Mouse (Mus musculus): ENCODE results near the gene Ddx23.
A peak's percentile ranks its signal among the peaks of the same experiment; 100 is the strongest.

- TF ChIP-seq EP300 (IDR thresholded peaks at IDR 0.05; ENCODE audit: low read depth) (no peak), CTCF (IDR thresholded peaks at IDR 0.05; ENCODE audit: low read depth) (peak; percentile 23)
Measured at GRCm38 (mm10) chr15:98656982-98657751, 5.5 kb downstream of the Ddx23 start.

Measured in heart, postnatal 0 days (tissue).